Comparison of ENCODE assay signal across 9 mouse cellular contexts in genomic region chr2:79367451-79368450, GRCm38 (mm10).
DNase-seq lines count a peak whose midpoint lies in the region; ATAC-seq and TF ChIP-seq lines count a peak whose summit lies in the region.
"Had no signal": no experiment of that assay in that cellular context is flagged by ENCODE, and none has a peak within 500 bp of the region (broad histone marks: within the 10 kb centered on the region; RNA-seq: fewer than 3 reads in every experiment).

No protein-coding gene starts in this region.

- no peak overlapping the region for H3K4me3 ChIP-seq in hindbrain, embryonic 10.5 days
- no peak overlapping the region for H3K4me3 ChIP-seq in hindbrain, embryonic 12.5 days
- peak overlapping the region; percentile 58 to 65 (median 62) for H3K4me3 ChIP-seq in CH12.LX (replicated peaks in 1 of 3; ENCODE audit: low read depth in 2 of 3, low read length in 2 of 3, poor library complexity in 1 of 3)
- H3K4me3 ChIP-seq in hindbrain, embryonic 11.5 days (ENCODE audit: low read depth, low read length) = no peak overlapping the region

- peak; percentile 95 for TF ChIP-seq RAD21 in CH12.LX (IDR thresholded peaks at IDR 0.05; ENCODE audit: low read depth, low read length)

- peak; percentile 4 for DNase-seq in hindbrain, embryonic 10.5 days (ENCODE audit: low spot score)
- DNase-seq in CH12.LX (ENCODE audit: extremely low read depth) (peak; percentile 79), adipocyte (ENCODE audit: low spot score) (peak; percentile 24)
- no peak for DNase-seq in hindbrain, embryonic 11.5 days (ENCODE audit: low spot score)
- DNase-seq in adrenal gland, adult 18-20 months (ENCODE audit: low spot score in 2 of 2) = no peak
- no peak for DNase-seq in spleen, adult 18-20 months

- H3K9me3 ChIP-seq in hindbrain, embryonic 10.5 days = no peaks in the 10 kb centered on the region
- H3K9me3 ChIP-seq in hindbrain, embryonic 12.5 days (replicated peaks) = no peaks in the 10 kb centered on the region
- H3K9me3 ChIP-seq in CH12.LX (replicated peaks; ENCODE audit: low read length) = no peaks in the 10 kb centered on the region
- no peaks in the 10 kb centered on the region for H3K9me3 ChIP-seq in hindbrain, embryonic 11.5 days (ENCODE audit: control insufficient read depth, low read length)

- dilution Hi-C loops in CH12.LX (cut with MboI; ENCODE audit: extremely low pct_ligation_motif_present, extremely low pct_unique_long_range_greater_than_20kb, low sequenced_read_pairs) = no loop called here

- 74% methylated on average over 18 of the region's 18 CpGs for WGBS in hindbrain, embryonic 10.5 days
- WGBS in hindbrain, embryonic 12.5 days = 69% methylated on average over 18 of the region's 18 CpGs
- 75% methylated on average over 18 of the region's 18 CpGs for WGBS in hindbrain, embryonic 11.5 days

- 0 out of 2 replicates have a peak, but pooled peaks have one; percentile 12 for TF ChIP-seq POLR2A in CH12.LX (IDR thresholded peaks at IDR 0.05; ENCODE audit: low read depth, low read length)

- H3K36me3 ChIP-seq in hindbrain, embryonic 10.5 days = no peaks in the 10 kb centered on the region
- no peaks in the 10 kb centered on the region for H3K36me3 ChIP-seq in hindbrain, embryonic 12.5 days
- peaks cover 4 to 19% of the 10 kb centered on the region in 2 experiments for H3K36me3 ChIP-seq in CH12.LX (replicated peaks in 1 of 2; ENCODE audit: control insufficient read depth in 1 of 2, insufficient read depth in 1 of 2, low read length in 1 of 2)
- H3K36me3 ChIP-seq in hindbrain, embryonic 11.5 days (ENCODE audit: control insufficient read depth, insufficient read depth, low read length) = no peaks in the 10 kb centered on the region

- no peak for TF ChIP-seq EP300 in CH12.LX (IDR thresholded peaks at IDR 0.05; ENCODE audit: low read length)

- ATAC-seq in hindbrain, embryonic 12.5 days (ENCODE audit: low FRiP score) = no peak; the same call in 1 of the 2 replicates
- 0 out of 2 replicates have a peak, but pooled peaks have one; percentile 37 for ATAC-seq in hindbrain, embryonic 11.5 days (ENCODE audit: low FRiP score)
- ATAC-seq in erythroid progenitor cell, adult 5-6 weeks (replicated peaks; ENCODE audit: low FRiP score, poor library complexity, severe bottlenecking) = no peak

- H3K4me1 ChIP-seq in hindbrain, embryonic 10.5 days (replicated peaks) = peaks cover 32% of the 10 kb centered on the region
- peaks cover 9% of the 10 kb centered on the region for H3K4me1 ChIP-seq in hindbrain, embryonic 12.5 days
- H3K4me1 ChIP-seq in CH12.LX (ENCODE audit: control insufficient read depth in 1 of 2, insufficient read depth in 2 of 2) = peaks cover 11 to 49% of the 10 kb centered on the region in 2 experiments
- H3K4me1 ChIP-seq in hindbrain, embryonic 11.5 days (replicated peaks; ENCODE audit: control insufficient read depth, insufficient read depth, low read length) = no peaks in the 10 kb centered on the region

- no peak overlapping the region for H3K4me2 ChIP-seq in hindbrain, embryonic 12.5 days (replicated peaks)
- H3K4me2 ChIP-seq in CH12.LX (ENCODE audit: insufficient read depth, low read depth, poor library complexity, severe bottlenecking) = peak overlapping the region; percentile 57
- no peak overlapping the region for H3K4me2 ChIP-seq in hindbrain, embryonic 11.5 days (replicated peaks; ENCODE audit: low read depth, low read length)

- peak; percentile 37 to 93; a peak in 3 of 4 replicates for TF ChIP-seq CTCF in CH12.LX (conservative IDR thresholded peaks at IDR 0.05 in 1 of 2, IDR thresholded peaks at IDR 0.05 in 1 of 2; ENCODE audit: low read depth in 2 of 2, low read length in 2 of 2)

- in situ Hi-C loops in CH12.LX (cut with MboI; ENCODE audit: low pct_ligation_motif_present, low pct_unique_long_range_greater_than_20kb, low sequenced_read_pairs) = loop anchor here (25.0 kb wide), 3 partner anchors 270 to 405 kb away; partner anchors contain the start of gene Itprid2

- H3K9ac ChIP-seq in hindbrain, embryonic 12.5 days = no peak overlapping the region
- H3K9ac ChIP-seq in CH12.LX (ENCODE audit: insufficient read depth, low read depth) = peak overlapping the region; percentile 67
- H3K9ac ChIP-seq in hindbrain, embryonic 11.5 days (ENCODE audit: low read depth, low read length) = no peak overlapping the region

- no peak overlapping the region for H3K27ac ChIP-seq in hindbrain, embryonic 10.5 days
- no peak overlapping the region for H3K27ac ChIP-seq in hindbrain, embryonic 12.5 days
- peak overlapping the region; percentile 92 for H3K27ac ChIP-seq in CH12.LX (ENCODE audit: insufficient read depth, low read depth)
- H3K27ac ChIP-seq in hindbrain, embryonic 11.5 days (ENCODE audit: low read depth, low read length) = no peak overlapping the region
- H3K27ac ChIP-seq: macrophage had no signal

- no peaks in the 10 kb centered on the region for H3K27me3 ChIP-seq in hindbrain, embryonic 10.5 days (ENCODE audit: insufficient read depth, poor library complexity, severe bottlenecking)
- no peaks in the 10 kb centered on the region for H3K27me3 ChIP-seq in hindbrain, embryonic 12.5 days
- no peaks in the 10 kb centered on the region for H3K27me3 ChIP-seq in CH12.LX (replicated peaks)
- H3K27me3 ChIP-seq in hindbrain, embryonic 11.5 days (ENCODE audit: control insufficient read depth, insufficient read depth, low read length) = no peaks in the 10 kb centered on the region

- H3K79me2 ChIP-seq in CH12.LX (replicated peaks; ENCODE audit: control insufficient read depth, extremely low read depth, insufficient read depth, poor library complexity, severe bottlenecking) = peaks cover 13% of the 10 kb centered on the region

TF ChIP-seq in CH12.LX, 34 proteins besides CTCF, POLR2A, EP300 and RAD21:
- TF ChIP-seq KAT2A (IDR thresholded peaks at IDR 0.05; ENCODE audit: insufficient replicate concordance, low read length) (no peak), CHD2 (IDR thresholded peaks at IDR 0.05; ENCODE audit: low read length) (no peak), TBP (conservative IDR thresholded peaks at IDR 0.05; ENCODE audit: low read depth, low read length) (peak; percentile 81; the same call in 1 of the 2 replicates), ETS1 (conservative IDR thresholded peaks at IDR 0.05; ENCODE audit: low read depth, low read length) (no peak; the same call in 1 of the 2 replicates), ZNF384 (IDR thresholded peaks at IDR 0.05; ENCODE audit: low read depth, low read length) (no peak), NRF1 (IDR thresholded peaks at IDR 0.05; ENCODE audit: low read depth, low read length) (peak; percentile 30; the same call in 1 of the 2 replicates), MAX (IDR thresholded peaks at IDR 0.05; ENCODE audit: low read length) (no peak; the same call in 1 of the 2 replicates), JUND (conservative IDR thresholded peaks at IDR 0.05; ENCODE audit: low read depth, low read length) (peak; percentile 24; the same call in 1 of the 2 replicates), ZKSCAN1 (IDR thresholded peaks at IDR 0.05; ENCODE audit: borderline replicate concordance, low read depth, low read length) (no peak), ZC3H11A (IDR thresholded peaks at IDR 0.05; ENCODE audit: low read depth, low read length) (peak; percentile 65), ELF1 (IDR thresholded peaks at IDR 0.05; ENCODE audit: low read depth, low read length) (peak; percentile 78), UBTF (IDR thresholded peaks at IDR 0.05; ENCODE audit: low read depth, low read length) (no peak), SMC3 (IDR thresholded peaks at IDR 0.05; ENCODE audit: low read depth, low read length) (peak; percentile 85), CHD1 (IDR thresholded peaks at IDR 0.05; ENCODE audit: low read depth, low read length) (no peak; the same call in 1 of the 2 replicates), MAZ (IDR thresholded peaks at IDR 0.05; ENCODE audit: low read depth, low read length) (0 out of 2 replicates have a peak, but pooled peaks have one; percentile 15), NELFE (IDR thresholded peaks at IDR 0.05; ENCODE audit: low read depth, low read length) (no peak), MXI1 (IDR thresholded peaks at IDR 0.05; ENCODE audit: low read depth, low read length) (no peak), TCF12 (IDR thresholded peaks at IDR 0.05; ENCODE audit: low read depth, low read length) (0 out of 2 replicates have a peak, but pooled peaks have one; percentile 31), RCOR1 (conservative IDR thresholded peaks at IDR 0.05; ENCODE audit: low read depth, low read length) (no peak), SIN3A (IDR thresholded peaks at IDR 0.05; ENCODE audit: low read length) (peak; percentile 70), MYC (IDR thresholded peaks at IDR 0.05; ENCODE audit: low read depth, low read length) (peak; percentile 72), JUN (IDR thresholded peaks at IDR 0.05; ENCODE audit: insufficient read depth, low read depth, low read length) (no peak), GABPA (IDR thresholded peaks at IDR 0.05; ENCODE audit: insufficient replicate concordance, low read depth, low read length) (no peak), USF2 (conservative IDR thresholded peaks at IDR 0.05; ENCODE audit: low read depth, low read length) (no peak), MAFK (IDR thresholded peaks at IDR 0.05; ENCODE audit: insufficient replicate concordance, low read length) (no peak), POLR2AphosphoS2 (IDR thresholded peaks at IDR 0.05; ENCODE audit: low read depth, low read length) (0 out of 2 replicates have a peak, but pooled peaks have one; percentile 10), E2F4 (IDR thresholded peaks at IDR 0.05; ENCODE audit: insufficient replicate concordance, low read depth, low read length) (0 out of 2 replicates have a peak, but pooled peaks have one; percentile 25), USF1 (IDR thresholded peaks at IDR 0.05; ENCODE audit: low read depth, low read length) (no peak), BHLHE40 (IDR thresholded peaks at IDR 0.05; ENCODE audit: low read depth, low read length) (peak; percentile 33; the same call in 1 of the 2 replicates), ZMIZ1 (IDR thresholded peaks at IDR 0.05; ENCODE audit: low read depth, low read length) (peak; percentile 60; the same call in 1 of the 2 replicates), IRF4 (IDR thresholded peaks at IDR 0.05; ENCODE audit: low read depth, low read length) (peak; percentile 72; the same call in 1 of the 2 replicates), HCFC1 (IDR thresholded peaks at IDR 0.05; ENCODE audit: low read depth, low read length) (peak; percentile 13)

Comparison
In these comparisons a context has a peak if more than half of its experiments do, and no peak if none do; other contexts are left out.
1. DNase-seq: peak in hindbrain, embryonic 10.5 days (single experiment), CH12.LX (single experiment) and adipocyte (single experiment); none in hindbrain, embryonic 11.5 days (single experiment), adrenal gland, adult 18-20 months (0 of 2) and spleen, adult 18-20 months (0 of 2).
2. H3K4me3 ChIP-seq: peak in CH12.LX (3 of 3); none in hindbrain, embryonic 10.5 days (single experiment), hindbrain, embryonic 12.5 days (single experiment) and hindbrain, embryonic 11.5 days (single experiment).